Mouse (Mus musculus): Measurements from ENCODE around the gene Gm10282. TPM values are rescaled to one million over a fixed set of nuclear protein-coding genes. Genes with fewer than 3 reads are reported as not detected.

The Gm10282 gene
- 0.70 and 1.5 TPM in 2 replicates for polyA plus RNA-seq (2012; rRNA removed; ENCODE audit: low replicate concordance)

GRCm38 (mm10) chr8:72305210-72305905, at the start of gene Gm10282:
TSS of gene Gm10282 (minus strand) at chr8:72305260.

GRCm38 (mm10) chr8:72318801-72319322, 13.8 kb upstream of the Gm10282 start, which contains the start of gene Klf2:
TSS of gene Klf2 (plus strand) at chr8:72319033.

Other genes starting within 250 kb of the Gm10282 start
- not detected in 2 replicates for gene Olfr373, start 222.1 kb downstream of the Gm10282 start, polyA plus RNA-seq (2012; rRNA removed; ENCODE audit: low replicate concordance)
- 0.01 TPM in 1 of 2 replicates, not detected in the other for gene Olfr374, start 198.2 kb downstream of the Gm10282 start, polyA plus RNA-seq (2012; rRNA removed; ENCODE audit: low replicate concordance)
- 85.9 and 92.6 TPM in 2 replicates for gene Tpm4, start 170.3 kb downstream of the Gm10282 start, polyA plus RNA-seq (2012; rRNA removed; ENCODE audit: low replicate concordance)
- 29.9 and 44.0 TPM in 2 replicates for gene Rab8a, start 144.1 kb downstream of the Gm10282 start, polyA plus RNA-seq (2012; rRNA removed; ENCODE audit: low replicate concordance)
- gene Hsh2d, start 115.6 kb downstream of the Gm10282 start, polyA plus RNA-seq (2012; rRNA removed; ENCODE audit: low replicate concordance), result 5.5 and 10.6 TPM in 2 replicates
- gene Cib3, start 92.4 kb downstream of the Gm10282 start, polyA plus RNA-seq (2012; rRNA removed; ENCODE audit: low replicate concordance), result 0.14 and 0.19 TPM in 2 replicates
- not detected in 2 replicates for gene Gm11034, start 91.6 kb downstream of the Gm10282 start, polyA plus RNA-seq (2012; rRNA removed; ENCODE audit: low replicate concordance)
- gene Fam32a, start 85.5 kb downstream of the Gm10282 start, polyA plus RNA-seq (2012; rRNA removed; ENCODE audit: low replicate concordance), result 31.5 and 53.5 TPM in 2 replicates
- 87.1 and 87.7 TPM in 2 replicates for gene Ap1m1, start 65.2 kb downstream of the Gm10282 start, polyA plus RNA-seq (2012; rRNA removed; ENCODE audit: low replicate concordance)
- 40.6 and 287 TPM in 2 replicates for gene Klf2, start 13.8 kb upstream of the Gm10282 start, polyA plus RNA-seq (2012; rRNA removed; ENCODE audit: low replicate concordance)
- 34.9 and 54.3 TPM in 2 replicates for gene Eps15l1, start 116.2 kb upstream of the Gm10282 start, polyA plus RNA-seq (2012; rRNA removed; ENCODE audit: low replicate concordance)
- 0.32 and 0.99 TPM in 2 replicates for gene Calr3, start 138.6 kb upstream of the Gm10282 start, polyA plus RNA-seq (2012; rRNA removed; ENCODE audit: low replicate concordance)
- 7.1 and 11.2 TPM in 2 replicates for gene 1700030K09Rik, start 138.6 kb upstream of the Gm10282 start, polyA plus RNA-seq (2012; rRNA removed; ENCODE audit: low replicate concordance)
- 39.3 and 67.4 TPM in 2 replicates for gene Cherp, start 170.0 kb upstream of the Gm10282 start, polyA plus RNA-seq (2012; rRNA removed; ENCODE audit: low replicate concordance)
- 87.1 and 87.8 TPM in 2 replicates for gene Slc35e1, start 187.4 kb upstream of the Gm10282 start, polyA plus RNA-seq (2012; rRNA removed; ENCODE audit: low replicate concordance)
- gene Med26, start 243.0 kb upstream of the Gm10282 start, polyA plus RNA-seq (2012; rRNA removed; ENCODE audit: low replicate concordance), result 9.3 and 19.0 TPM in 2 replicates